Mouse (Mus musculus) liver, adult 2 months (tissue): Measurements from ENCODE around the gene Ddx4.

Experiments
- CTCF ChIP-seq: fragments of 200-500 bp; IDR thresholded peaks from 2 replicates; pipeline ENCODE4 v1.5.1; 2011; ENCODE audit warnings: low read depth, low read length, control low read depth
- POLR2A ChIP-seq: fragments of 200-500 bp; IDR thresholded peaks from 2 replicates; pipeline ENCODE4 v1.6.1; 2011; ENCODE audit warnings: low read length, control low read depth; ENCODE audit not compliant: insufficient read depth; ENCODE audit errors: extremely low read depth

GRCm38 (mm10) chr13:112624622-112625021 lies 27.7 kb downstream of the Ddx4 start:
- TF ChIP-seq POLR2A (no peak), CTCF (no peak)
